Mouse (Mus musculus) E14TG2a.4 (cell line): ENCODE data around the gene B4galt2.

Source experiments
- CTCF ChIP-seq: conservative IDR thresholded peaks from 2 replicates; pipeline ENCODE4 v1.5.1; 2014; ENCODE audit warnings: low read length
- NANOG ChIP-seq: IDR thresholded peaks from 2 replicates; pipeline ENCODE4 v1.6.1; 2014; ENCODE audit warnings: borderline replicate concordance, low read length, mixed read lengths
- POU5F1 ChIP-seq: IDR thresholded peaks from 2 replicates; pipeline ENCODE4 v1.6.1; 2014; ENCODE audit warnings: low read length, borderline replicate concordance

DNA sequence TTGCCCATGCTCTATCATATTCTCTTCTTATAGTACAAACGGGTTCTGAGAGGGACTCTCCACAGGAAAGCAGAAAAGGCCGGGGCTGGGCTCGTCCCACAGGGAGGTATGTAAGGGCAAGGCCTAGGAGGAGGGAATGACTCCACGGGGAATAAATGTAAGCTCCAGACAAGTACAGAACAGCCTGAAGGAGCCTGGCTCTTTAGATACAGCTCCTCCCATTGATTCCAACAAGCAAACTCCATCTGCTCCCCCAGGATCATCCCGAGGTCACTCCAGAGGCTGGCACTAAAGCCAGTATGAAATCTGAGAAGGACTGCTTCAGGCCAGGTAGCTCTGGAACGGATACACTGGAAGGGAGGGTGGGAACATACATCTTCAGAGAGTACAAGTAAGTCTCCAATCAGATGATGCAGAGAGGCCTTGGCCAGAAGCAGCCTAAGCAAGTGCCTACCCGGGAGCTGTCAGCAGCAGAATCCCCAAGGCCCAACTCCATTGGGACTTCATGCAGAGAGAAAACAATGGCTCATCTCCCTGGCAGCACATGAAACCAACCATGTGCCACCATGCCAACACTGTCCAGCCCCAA lies 29.5 kb upstream of the B4galt2 start:
- TF ChIP-seq CTCF = no peak
- no peak for TF ChIP-seq NANOG
- TF ChIP-seq POU5F1 = no peak
